Mouse (Mus musculus): ENCODE results near the gene Mymk. TPM values are rescaled to one million over a fixed set of nuclear protein-coding genes. Genes with fewer than 3 reads are reported as not detected.
A peak's percentile ranks its signal among the peaks of the same experiment; 100 is the strongest.

Mymk gene
- total RNA-seq, 2 experiments from 2014 or later, result 0.42 TPM; not detected in 1

- peak; percentile 63 for DNase-seq
- intact Hi-C loops (cut with DNase I), result no loop called here
Observed at GRCm38 (mm10) chr2:27079649-27080048, 7.7 kb upstream of the Mymk start.

GRCm38 (mm10) chr2:27079152-27079584 is 7.2 kb upstream of the Mymk start, which contains the start of gene Adamtsl2:
Adamtsl2 (plus strand) TSS chr2:27079379.
- peak; percentile 93 for DNase-seq
- intact Hi-C loops (cut with DNase I), result no loop called here

- intact Hi-C loops (cut with DNase I), result no loop called here
Observed at GRCm38 (mm10) chr2:27078312-27078711, 6.3 kb upstream of the Mymk start.

GRCm38 (mm10) chr2:27077655-27078244 is 5.8 kb upstream of the Mymk start:
- DNase-seq, result peak; percentile 69

More at GRCm38 (mm10) chr2:27078312-27078711, 6.3 kb upstream of the Mymk start:
- DNase-seq, result no peak

GRCm38 (mm10) chr2:27075485-27075884 is 3.5 kb upstream of the Mymk start:
- intact Hi-C loops (cut with DNase I), result no loop called here
- DNase-seq, result peak; percentile 48

More at GRCm38 (mm10) chr2:27077655-27078244, 5.8 kb upstream of the Mymk start:
- intact Hi-C loops (cut with DNase I), result no loop called here

GRCm38 (mm10) chr2:27074804-27075203 is 2.8 kb upstream of the Mymk start:
- intact Hi-C loops (cut with DNase I), result no loop called here

GRCm38 (mm10) chr2:27073407-27073806 is 1.4 kb upstream of the Mymk start:
- intact Hi-C loops (cut with DNase I), result no loop called here
- no peak for DNase-seq

More at GRCm38 (mm10) chr2:27074804-27075203, 2.8 kb upstream of the Mymk start:
- peak; percentile 53 for DNase-seq

GRCm38 (mm10) chr2:27071137-27071536 is 842 bp downstream of the Mymk start:
- peak; percentile 87 for DNase-seq
- intact Hi-C loops (cut with DNase I), result no loop called here

GRCm38 (mm10) chr2:27070247-27070813 is 1.6 kb downstream of the Mymk start:
- no peak for DNase-seq
- intact Hi-C loops (cut with DNase I), result no loop called here

GRCm38 (mm10) chr2:27069646-27070045 is 2.3 kb downstream of the Mymk start:
- intact Hi-C loops (cut with DNase I), result no loop called here
- DNase-seq, result peak; percentile 23

GRCm38 (mm10) chr2:27067996-27068395 is 4.0 kb downstream of the Mymk start:
- intact Hi-C loops (cut with DNase I), result no loop called here

GRCm38 (mm10) chr2:27067124-27067523 is 4.9 kb downstream of the Mymk start:
- intact Hi-C loops (cut with DNase I), result no loop called here

More at GRCm38 (mm10) chr2:27067996-27068395, 4.0 kb downstream of the Mymk start:
- DNase-seq, result peak; percentile 32

GRCm38 (mm10) chr2:27059187-27059586 is 12.8 kb downstream of the Mymk start:
- intact Hi-C loops (cut with DNase I), result no loop called here
- no peak for DNase-seq

More at GRCm38 (mm10) chr2:27067124-27067523, 4.9 kb downstream of the Mymk start:
- peak; percentile 53 for DNase-seq

GRCm38 (mm10) chr2:27058751-27059150 is 13.2 kb downstream of the Mymk start:
- intact Hi-C loops (cut with DNase I), result no loop called here
- DNase-seq, result no peak

- DNase-seq, result no peak
- intact Hi-C loops (cut with DNase I), result no loop called here
Observed at GRCm38 (mm10) chr2:27058251-27058650, 13.7 kb downstream of the Mymk start.

- DNase-seq, result no peak
- intact Hi-C loops (cut with DNase I), result loop anchor here (10.0 kb wide), 1 partner anchor 405 kb away; no protein-coding TSS in a partner anchor
Observed at GRCm38 (mm10) chr2:27049408-27049807, 22.6 kb downstream of the Mymk start.

- DNase-seq, result peak; percentile 43
- intact Hi-C loops (cut with DNase I), result loop anchor here (10.0 kb wide), 1 partner anchor 401 kb away; no protein-coding TSS in a partner anchor
Observed at GRCm38 (mm10) chr2:27045979-27046770, 25.8 kb downstream of the Mymk start.

- DNase-seq, result no peak
- intact Hi-C loops (cut with DNase I), result loop anchor here (5.0 to 10.0 kb wide), 2 partner anchors 193 to 400 kb away; no protein-coding TSS in a partner anchor
Observed at GRCm38 (mm10) chr2:27044641-27045040, 27.3 kb downstream of the Mymk start.

- no peak for DNase-seq
- intact Hi-C loops (cut with DNase I), result loop anchor here (5.0 to 10.0 kb wide), 2 partner anchors 193 to 399 kb away; no protein-coding TSS in a partner anchor
Observed at GRCm38 (mm10) chr2:27044166-27044565, 27.8 kb downstream of the Mymk start.

- intact Hi-C loops (cut with DNase I), result loop anchor here (5.0 to 10.0 kb wide), 2 partner anchors 194 to 399 kb away; no protein-coding TSS in a partner anchor
- peak; percentile 90 for DNase-seq
Observed at GRCm38 (mm10) chr2:27043461-27043860, 28.5 kb downstream of the Mymk start.
